Mouse (Mus musculus) G1E (cell line): ENCODE measurements around the gene Pola2.

ENCODE experiments used
- CTCF ChIP-seq: IDR thresholded peaks from 2 replicates; pipeline ENCODE4 v1.5.1; 2012; ENCODE audit warnings: low read depth, low read length, inconsistent platforms, mixed read lengths
- GATA1 ChIP-seq: IDR thresholded peaks from 2 replicates; pipeline ENCODE4 v1.6.1; 2012; ENCODE audit warnings: borderline replicate concordance, low read length, inconsistent platforms, mixed read lengths
- GATA2 ChIP-seq: IDR thresholded peaks from 2 replicates; pipeline ENCODE4 v1.6.1; 2012; ENCODE audit warnings: low read depth, low read length, inconsistent platforms, borderline replicate concordance
- POLR2AphosphoS5 ChIP-seq: IDR thresholded peaks from 2 replicates; pipeline ENCODE4 v1.6.1; 2012; ENCODE audit warnings: low read depth, low read length, inconsistent platforms; ENCODE audit not compliant: insufficient replicate concordance
- TAL1 ChIP-seq: conservative IDR thresholded peaks from 2 replicates; pipeline ENCODE4 v1.6.1; 2012; ENCODE audit warnings: low read depth, low read length, inconsistent platforms, mixed read lengths

GRCm38 (mm10) chr19:5962651-5963050 is 1.4 kb downstream of the Pola2 start:
- TF ChIP-seq GATA1 (no peak), CTCF (no peak), POLR2AphosphoS5 (no peak), GATA2 (no peak), TAL1 (no peak)
